Mouse (Mus musculus) CH12F3 (cell line): ENCODE data around the gene Gnpnat1.
"Not testable (repeated sequence)": the region's sequence is repeated elsewhere in the genome, so short reads cannot be mapped to it uniquely, and the experiment has no call there.

Source experiments
- in situ Hi-C: fragments of 300-500 bp; cut with MboI; formaldehyde crosslinking; loops from 2 replicates; pipeline ENCODE4 v1.14.3; 2020; ENCODE audit warnings: low sequenced_read_pairs

The Gnpnat1 gene

GRCm38 (mm10) chr14:45404813-45405212, at the start of gene Gnpnat1:
Gene Gnpnat1 (minus strand): TSS chr14:45404913.
- in situ Hi-C loops, result not testable (repeated sequence)

GRCm38 (mm10) chr14:45453538-45454233, 49.0 kb upstream of the Gnpnat1 start:
- in situ Hi-C loops, result no loop called here

- in situ Hi-C loops, result no loop called here
Measured at GRCm38 (mm10) chr14:45452861-45453512, 48.3 kb upstream of the Gnpnat1 start.

- in situ Hi-C loops, result no loop called here
Measured at GRCm38 (mm10) chr14:45452148-45452547, 47.4 kb upstream of the Gnpnat1 start.

GRCm38 (mm10) chr14:45451090-45451489, 46.4 kb upstream of the Gnpnat1 start:
- in situ Hi-C loops, result no loop called here

- in situ Hi-C loops, result no loop called here
Measured at GRCm38 (mm10) chr14:45446777-45447176, 42.1 kb upstream of the Gnpnat1 start.

GRCm38 (mm10) chr14:45445445-45445844, 40.7 kb upstream of the Gnpnat1 start:
- in situ Hi-C loops, result no loop called here

- in situ Hi-C loops, result no loop called here
Measured at GRCm38 (mm10) chr14:45444870-45445269, 40.2 kb upstream of the Gnpnat1 start.

GRCm38 (mm10) chr14:45442781-45443560, 38.3 kb upstream of the Gnpnat1 start:
- in situ Hi-C loops, result no loop called here

- in situ Hi-C loops, result no loop called here
Measured at GRCm38 (mm10) chr14:45441291-45441690, 36.6 kb upstream of the Gnpnat1 start.

GRCm38 (mm10) chr14:45439387-45439786, 34.7 kb upstream of the Gnpnat1 start:
- in situ Hi-C loops, result no loop called here

- in situ Hi-C loops, result no loop called here
Measured at GRCm38 (mm10) chr14:45438931-45439275, 34.2 kb upstream of the Gnpnat1 start.

- in situ Hi-C loops, result no loop called here
Measured at GRCm38 (mm10) chr14:45438250-45438930, 33.7 kb upstream of the Gnpnat1 start.

- in situ Hi-C loops, result no loop called here
Measured at GRCm38 (mm10) chr14:45434220-45434619, 29.5 kb upstream of the Gnpnat1 start.

- in situ Hi-C loops, result no loop called here
Measured at GRCm38 (mm10) chr14:45432003-45432402, 27.3 kb upstream of the Gnpnat1 start.

GRCm38 (mm10) chr14:45430066-45430842, 25.5 kb upstream of the Gnpnat1 start:
- in situ Hi-C loops, result no loop called here

GRCm38 (mm10) chr14:45423220-45423619, 18.5 kb upstream of the Gnpnat1 start:
- in situ Hi-C loops, result no loop called here

- in situ Hi-C loops, result no loop called here
Measured at GRCm38 (mm10) chr14:45422371-45422770, 17.7 kb upstream of the Gnpnat1 start.

GRCm38 (mm10) chr14:45419323-45419722, 14.6 kb upstream of the Gnpnat1 start:
- in situ Hi-C loops, result no loop called here

- in situ Hi-C loops, result no loop called here
Measured at GRCm38 (mm10) chr14:45418553-45418952, 13.8 kb upstream of the Gnpnat1 start.
